9 mouse cellular contexts compared by ENCODE assay signal in genomic region chr7:99248906-99249581, GRCm38 (mm10). TPM values are rescaled to one million over a fixed set of nuclear protein-coding genes. Genes with fewer than 3 reads are reported as not detected.
DNase-seq lines count a peak whose midpoint lies in the region; ATAC-seq and TF ChIP-seq lines count a peak whose summit lies in the region.
"Had no signal": no experiment of that assay in that cellular context is flagged by ENCODE, and none has a peak within 500 bp of the region (broad histone marks: within the 10 kb centered on the region; RNA-seq: fewer than 3 reads in every experiment).

No protein-coding gene starts in this region.

- no peak for DNase-seq in heart, embryonic 10.5 days (ENCODE audit: low spot score)
- no peak for DNase-seq in heart, postnatal 4 days
- no peak for DNase-seq in stomach, postnatal 0 days (ENCODE audit: low spot score)
- no peak for DNase-seq in left cerebral cortex, adult 9 months (ENCODE audit: low spot score in 2 of 2)
- DNase-seq in layer of hippocampus, postnatal 14 days (ENCODE audit: low spot score in 2 of 2) = no peak

- H3K4me1 ChIP-seq in heart, embryonic 10.5 days = 0 out of 2 replicates have a peak, but pooled peaks cover 8% of the 10 kb centered on the region
- peaks cover 19% of the 10 kb centered on the region for H3K4me1 ChIP-seq in E14TG2a.4 (replicated peaks; ENCODE audit: low read depth, low read length)
- peaks cover 4% of the 10 kb centered on the region; the same call in 1 of the 2 replicates for H3K4me1 ChIP-seq in forebrain, embryonic 16.5 days (replicated peaks; ENCODE audit: control insufficient read depth, insufficient read depth, low read length)
- no peaks in the 10 kb centered on the region for H3K4me1 ChIP-seq in liver, embryonic 15.5 days (replicated peaks)
- no peaks in the 10 kb centered on the region for H3K4me1 ChIP-seq in stomach, postnatal 0 days (replicated peaks; ENCODE audit: control insufficient read depth, insufficient read depth)

- H3K4me3 ChIP-seq in heart, embryonic 10.5 days = peak overlapping the region; percentile 60
- peak overlapping the region; percentile 71 for H3K4me3 ChIP-seq in E14TG2a.4 (replicated peaks; ENCODE audit: low read length)
- peak overlapping the region; percentile 45 for H3K4me3 ChIP-seq in forebrain, embryonic 16.5 days (replicated peaks; ENCODE audit: low read length)
- peak overlapping the region; percentile 27 for H3K4me3 ChIP-seq in liver, embryonic 15.5 days (replicated peaks)
- H3K4me3 ChIP-seq in stomach, postnatal 0 days (ENCODE audit: low read depth, low read length) = peak overlapping the region; percentile 36

- no peaks in the 10 kb centered on the region for H3K9me3 ChIP-seq in heart, embryonic 10.5 days
- H3K9me3 ChIP-seq in E14TG2a.4 (ENCODE audit: low read length) = no peaks in the 10 kb centered on the region
- H3K9me3 ChIP-seq in forebrain, embryonic 16.5 days (ENCODE audit: control insufficient read depth, low read length) = no peaks in the 10 kb centered on the region
- no peaks in the 10 kb centered on the region for H3K9me3 ChIP-seq in liver, embryonic 15.5 days (replicated peaks)
- H3K9me3 ChIP-seq in stomach, postnatal 0 days (ENCODE audit: control insufficient read depth, low read length) = no peaks in the 10 kb centered on the region
- H3K9me3 ChIP-seq: G1E had no signal

- peak; percentile 74 for ATAC-seq in forebrain, embryonic 16.5 days
- no peak for ATAC-seq in liver, embryonic 15.5 days (ENCODE audit: insufficient read depth)
- ATAC-seq in stomach, postnatal 0 days (ENCODE audit: low FRiP score, low TSS enrichment) = no peak

- no peaks in the 10 kb centered on the region for H3K36me3 ChIP-seq in heart, embryonic 10.5 days
- no peaks in the 10 kb centered on the region for H3K36me3 ChIP-seq in E14TG2a.4 (ENCODE audit: insufficient read depth, low read length)
- no peaks in the 10 kb centered on the region for H3K36me3 ChIP-seq in forebrain, embryonic 16.5 days (ENCODE audit: control insufficient read depth, insufficient read depth)
- H3K36me3 ChIP-seq in liver, embryonic 15.5 days (replicated peaks) = no peaks in the 10 kb centered on the region
- H3K36me3 ChIP-seq in stomach, postnatal 0 days (ENCODE audit: control insufficient read depth, insufficient read depth, low read length) = no peaks in the 10 kb centered on the region
- H3K36me3 ChIP-seq: G1E had no signal

- peak overlapping the region; percentile 63 for H3K27ac ChIP-seq in heart, embryonic 10.5 days
- no peak overlapping the region for H3K27ac ChIP-seq in forebrain, embryonic 16.5 days (ENCODE audit: low read length)
- H3K27ac ChIP-seq in liver, embryonic 15.5 days (replicated peaks) = no peak overlapping the region
- H3K27ac ChIP-seq in stomach, postnatal 0 days (replicated peaks) = no peak overlapping the region

- TF ChIP-seq EP300 in stomach, postnatal 0 days (optimal IDR thresholded peaks at IDR 0.05) = no peak

- H3K4me2 ChIP-seq in forebrain, embryonic 16.5 days (ENCODE audit: low read length) = peak overlapping the region; percentile 66
- H3K4me2 ChIP-seq in liver, embryonic 15.5 days = peak overlapping the region; percentile 60
- H3K4me2 ChIP-seq in stomach, postnatal 0 days (replicated peaks; ENCODE audit: low read depth) = peak overlapping the region; percentile 57

- 1% methylated on average over 44 of the region's 44 CpGs for WGBS in heart, embryonic 10.5 days
- WGBS in forebrain, embryonic 16.5 days = under 1% methylated on average over 39 of the region's 44 CpGs
- WGBS in liver, embryonic 15.5 days (ENCODE audit: insufficient replicate concordance) = 2% methylated on average over 42 of the region's 44 CpGs
- 1% methylated on average over 39 of the region's 44 CpGs for WGBS in stomach, postnatal 0 days

- peaks cover 40% of the 10 kb centered on the region for H3K27me3 ChIP-seq in heart, embryonic 10.5 days (ENCODE audit: insufficient read depth, poor library complexity, severe bottlenecking)
- peaks cover 58% of the 10 kb centered on the region for H3K27me3 ChIP-seq in E14TG2a.4 (ENCODE audit: insufficient read depth, low read length)
- H3K27me3 ChIP-seq in forebrain, embryonic 16.5 days (replicated peaks; ENCODE audit: control insufficient read depth, insufficient read depth, low read length) = peaks cover 4% of the 10 kb centered on the region; the same call in 1 of the 2 replicates
- H3K27me3 ChIP-seq in liver, embryonic 15.5 days = peaks cover 39% of the 10 kb centered on the region
- no peaks in the 10 kb centered on the region for H3K27me3 ChIP-seq in stomach, postnatal 0 days (ENCODE audit: control insufficient read depth, insufficient read depth, low read length)

- 0 out of 2 replicates have a peak overlapping the region, but pooled peaks have one; percentile 39 for H3K9ac ChIP-seq in forebrain, embryonic 16.5 days (replicated peaks; ENCODE audit: low read depth, low read length)
- H3K9ac ChIP-seq in liver, embryonic 15.5 days = no peak overlapping the region
- H3K9ac ChIP-seq in stomach, postnatal 0 days (ENCODE audit: low read length) = 0 out of 2 replicates have a peak overlapping the region, but pooled peaks have one; percentile 2

- TF ChIP-seq CTCF in E14TG2a.4 (conservative IDR thresholded peaks at IDR 0.05; ENCODE audit: low read length) = no peak
- no peak for TF ChIP-seq CTCF in stomach, postnatal 0 days (IDR thresholded peaks at IDR 0.05; ENCODE audit: low read depth)

RNA-seq across cellular contexts. Expression of gene Mogat2, which starts 10.6 kb away (rescaled TPM):
- polyA plus RNA-seq in heart, embryonic 10.5 days (2016; fragmentation: Nextera tagmentation; extraction: Ambion mirVana) = 11.1 and 30.6 TPM in 2 replicates
- total RNA-seq in heart, postnatal 4 days (2021) = not detected
- 1.3 and 2.0 TPM in 2 replicates for polyA plus RNA-seq in forebrain, embryonic 16.5 days (2015; fragmentation: Nextera tagmentation; extraction: Ambion mirVana)
- polyA plus RNA-seq in liver, embryonic 15.5 days (2015; fragmentation: Nextera tagmentation; extraction: Ambion mirVana) = 30.7 and 30.9 TPM in 2 replicates
- polyA plus RNA-seq in stomach, postnatal 0 days (2015; fragmentation: Nextera tagmentation; extraction: Ambion mirVana) = 8.7 and 9.4 TPM in 2 replicates
- total RNA-seq in layer of hippocampus, postnatal 14 days (2021) = not detected
- total RNA-seq: G1E had no signal

RNA-seq across cellular contexts. Expression of gene Map6, which starts 18.2 kb away (rescaled TPM):
- 2.1 and 2.3 TPM in 2 replicates for polyA plus RNA-seq in heart, embryonic 10.5 days (2016; fragmentation: Nextera tagmentation; extraction: Ambion mirVana)
- total RNA-seq in heart, postnatal 4 days (2021) = 1 to 10 TPM; 4.6 to 4.8 TPM
- 69.3 and 90.0 TPM in 2 replicates for polyA plus RNA-seq in forebrain, embryonic 16.5 days (2015; fragmentation: Nextera tagmentation; extraction: Ambion mirVana)
- polyA plus RNA-seq in liver, embryonic 15.5 days (2015; fragmentation: Nextera tagmentation; extraction: Ambion mirVana) = 0.12 and 0.18 TPM in 2 replicates
- polyA plus RNA-seq in stomach, postnatal 0 days (2015; fragmentation: Nextera tagmentation; extraction: Ambion mirVana) = 8.7 and 9.1 TPM in 2 replicates
- total RNA-seq in layer of hippocampus, postnatal 14 days (2021) = 100 to 1,000 TPM; 125 to 131 TPM
- polyA plus RNA-seq: G1E had no signal
